9 mouse cellular contexts compared by ENCODE assay signal in genomic region chr7:19327782-19328181, GRCm38 (mm10). TPM values are rescaled to one million over a fixed set of nuclear protein-coding genes. Genes with fewer than 3 reads are reported as not detected.
DNase-seq lines count a peak whose midpoint lies in the region; ATAC-seq and TF ChIP-seq lines count a peak whose summit lies in the region.
"Had no signal": no experiment of that assay in that cellular context is flagged by ENCODE, and none has a peak within 500 bp of the region (broad histone marks: within the 10 kb centered on the region; RNA-seq: fewer than 3 reads in every experiment).

No protein-coding gene starts in this region.

- H3K9me3 ChIP-seq in lung, embryonic 15.5 days, result no peaks in the 10 kb centered on the region
- H3K9me3 ChIP-seq in hindbrain, embryonic 16.5 days (ENCODE audit: control insufficient read depth, low read length), result no peaks in the 10 kb centered on the region

- no peak for ATAC-seq in lung, embryonic 15.5 days (ENCODE audit: borderline replicate concordance, extremely low read depth, low FRiP score, low TSS enrichment)
- ATAC-seq in hindbrain, embryonic 16.5 days, result no peak

- peak overlapping the region; percentile 72; the same call in 1 of the 2 replicates for H3K4me3 ChIP-seq in gastrocnemius, adult 2 months
- H3K4me3 ChIP-seq in lung, embryonic 15.5 days, result no peak overlapping the region
- H3K4me3 ChIP-seq in hindbrain, embryonic 16.5 days (ENCODE audit: low read length), result no peak overlapping the region
- no peak overlapping the region for H3K4me3 ChIP-seq in olfactory bulb, adult 2 months (ENCODE audit: insufficient read depth, low read depth, low read length)

- TF ChIP-seq POLR2A in olfactory bulb, adult 2 months (IDR thresholded peaks at IDR 0.05; ENCODE audit: insufficient read depth, low read depth, low read length), result no peak

- H3K9ac ChIP-seq in lung, embryonic 15.5 days, result no peak overlapping the region
- H3K9ac ChIP-seq in hindbrain, embryonic 16.5 days (ENCODE audit: low read depth, low read length), result no peak overlapping the region

- H3K4me1 ChIP-seq in lung, embryonic 15.5 days, result peaks cover 26% of the 10 kb centered on the region
- H3K4me1 ChIP-seq in hindbrain, embryonic 16.5 days (ENCODE audit: control insufficient read depth, insufficient read depth, low read depth, low read length), result peaks cover 11% of the 10 kb centered on the region
- H3K4me1 ChIP-seq in olfactory bulb, adult 2 months (ENCODE audit: control insufficient read depth, insufficient read depth, low read length), result peaks cover 14% of the 10 kb centered on the region

- H3K27me3 ChIP-seq in lung, embryonic 15.5 days, result no peaks in the 10 kb centered on the region
- H3K27me3 ChIP-seq in hindbrain, embryonic 16.5 days (replicated peaks; ENCODE audit: control insufficient read depth, insufficient read depth, low read length), result no peaks in the 10 kb centered on the region

- 73% methylated on average over 5 of the region's 5 CpGs for WGBS in lung, embryonic 15.5 days
- WGBS in hindbrain, embryonic 16.5 days, result 80% methylated on average over 5 of the region's 5 CpGs
- 83% methylated on average over 5 of the region's 5 CpGs for WGBS in olfactory bulb, adult 2 months

- intact Hi-C loops in gastrocnemius, adult 2 months (cut with DNase I), result no loop called here

- peak overlapping the region; percentile 89 for H3K27ac ChIP-seq in gastrocnemius, adult 2 months
- H3K27ac ChIP-seq in lung, embryonic 15.5 days, result no peak overlapping the region
- no peak overlapping the region for H3K27ac ChIP-seq in hindbrain, embryonic 16.5 days (ENCODE audit: low read depth, low read length)
- H3K27ac ChIP-seq in olfactory bulb, adult 2 months (ENCODE audit: insufficient read depth, low read depth, low read length), result peak overlapping the region; percentile 57; the same call in 1 of the 2 replicates

- no peak for TF ChIP-seq CTCF in gastrocnemius, adult 2 months (IDR thresholded peaks at IDR 0.05)
- TF ChIP-seq CTCF in olfactory bulb, adult 2 months (IDR thresholded peaks at IDR 0.05; ENCODE audit: insufficient read depth, low read depth, low read length), result no peak

- no peak for DNase-seq in gastrocnemius, adult 2 months
- no peak for DNase-seq in gastrocnemius, postnatal 25 days
- DNase-seq in lung, postnatal 25 days (ENCODE audit: low spot score), result no peak
- DNase-seq in adipocyte (ENCODE audit: low spot score), result no peak
- no peak for DNase-seq in urinary bladder, postnatal 4 days (ENCODE audit: low spot score in 2 of 2)

- H3K4me2 ChIP-seq in lung, embryonic 15.5 days, result peak overlapping the region; percentile 73; the same call in 1 of the 2 replicates
- peak overlapping the region; percentile 68 for H3K4me2 ChIP-seq in hindbrain, embryonic 16.5 days (ENCODE audit: low read length)

- H3K36me3 ChIP-seq in lung, embryonic 15.5 days, result no peaks in the 10 kb centered on the region
- no peaks in the 10 kb centered on the region for H3K36me3 ChIP-seq in hindbrain, embryonic 16.5 days (ENCODE audit: control insufficient read depth, insufficient read depth, low read length)

RNA-seq across cellular contexts. Expression of gene Ercc1, which starts 16.8 kb away (rescaled TPM):
- 10 to 100 TPM; 28.1 to 30.4 TPM for total RNA-seq in gastrocnemius, adult 2 months (2021)
- total RNA-seq in gastrocnemius, postnatal 25 days (2021), result 10 to 100 TPM; 21.5 to 25.4 TPM
- polyA plus RNA-seq in lung, embryonic 15.5 days (2015; fragmentation: Nextera tagmentation; extraction: Ambion mirVana), result 86.4 and 88.6 TPM in 2 replicates
- 80.6 and 87.2 TPM in 2 replicates for polyA plus RNA-seq in hindbrain, embryonic 16.5 days (2015; fragmentation: Nextera tagmentation; extraction: Ambion mirVana)
- not detected in 2 replicates for polyA plus RNA-seq in olfactory bulb, adult 2 months (2012; ENCODE audit: insufficient read depth, insufficient read length, low replicate concordance, missing spikeins)

RNA-seq across cellular contexts. Expression of gene Fosb, which starts 17.9 kb away (rescaled TPM):
- under 1 TPM; 0.22 to 0.59 TPM for total RNA-seq in gastrocnemius, adult 2 months (2021)
- under 1 TPM; 0.43 to 0.64 TPM for total RNA-seq in gastrocnemius, postnatal 25 days (2021)
- polyA plus RNA-seq in lung, embryonic 15.5 days (2015; fragmentation: Nextera tagmentation; extraction: Ambion mirVana), result 0.24 and 0.26 TPM in 2 replicates
- 0.06 and 0.10 TPM in 2 replicates for polyA plus RNA-seq in hindbrain, embryonic 16.5 days (2015; fragmentation: Nextera tagmentation; extraction: Ambion mirVana)
- polyA plus RNA-seq in olfactory bulb, adult 2 months (2012; ENCODE audit: insufficient read depth, insufficient read length, low replicate concordance, missing spikeins), result not detected in 2 replicates

RNA-seq across cellular contexts. Expression of gene Cd3eap, which starts 31.5 kb away (rescaled TPM):
- 10 to 100 TPM; 11.4 to 11.5 TPM for total RNA-seq in gastrocnemius, adult 2 months (2021)
- total RNA-seq in gastrocnemius, postnatal 25 days (2021), result 10 to 100 TPM in 1 of 2 experiments, 1 to 10 TPM in 1; 8.5 to 10.1 TPM
- polyA plus RNA-seq in lung, embryonic 15.5 days (2015; fragmentation: Nextera tagmentation; extraction: Ambion mirVana), result 20.1 and 21.7 TPM in 2 replicates
- polyA plus RNA-seq in hindbrain, embryonic 16.5 days (2015; fragmentation: Nextera tagmentation; extraction: Ambion mirVana), result 23.1 and 23.6 TPM in 2 replicates
- polyA plus RNA-seq in olfactory bulb, adult 2 months (2012; ENCODE audit: insufficient read depth, insufficient read length, low replicate concordance, missing spikeins), result not detected in 2 replicates

RNA-seq across cellular contexts. Expression of gene Ppp1r13l, which starts 31.8 kb away (rescaled TPM):
- total RNA-seq in gastrocnemius, adult 2 months (2021), result 1 to 10 TPM; 2.1 to 4.9 TPM
- total RNA-seq in gastrocnemius, postnatal 25 days (2021), result 1 to 10 TPM; 2.6 TPM
- polyA plus RNA-seq in lung, embryonic 15.5 days (2015; fragmentation: Nextera tagmentation; extraction: Ambion mirVana), result 6.3 and 6.8 TPM in 2 replicates
- 1.5 and 1.9 TPM in 2 replicates for polyA plus RNA-seq in hindbrain, embryonic 16.5 days (2015; fragmentation: Nextera tagmentation; extraction: Ambion mirVana)
- not detected in 2 replicates for polyA plus RNA-seq in olfactory bulb, adult 2 months (2012; ENCODE audit: insufficient read depth, insufficient read length, low replicate concordance, missing spikeins)

RNA-seq across cellular contexts. Expression of gene Rtn2, which starts 45.4 kb away (rescaled TPM):
- total RNA-seq in gastrocnemius, adult 2 months (2021), result 1,000 to 10,000 TPM in 1 of 2 experiments, 100 to 1,000 TPM in 1; 987 to 1,150 TPM
- total RNA-seq in gastrocnemius, postnatal 25 days (2021), result 100 to 1,000 TPM; 943 to 950 TPM
- 10.6 and 11.4 TPM in 2 replicates for polyA plus RNA-seq in lung, embryonic 15.5 days (2015; fragmentation: Nextera tagmentation; extraction: Ambion mirVana)
- polyA plus RNA-seq in hindbrain, embryonic 16.5 days (2015; fragmentation: Nextera tagmentation; extraction: Ambion mirVana), result 124 and 126 TPM in 2 replicates
- polyA plus RNA-seq in olfactory bulb, adult 2 months (2012; ENCODE audit: insufficient read depth, insufficient read length, low replicate concordance, missing spikeins), result not detected in 2 replicates
- total RNA-seq: neutrophil, adult 5-6 weeks had no signal

Comparison
In these comparisons a context has a peak if more than half of its experiments do, and no peak if none do; other contexts are left out.
1. H3K27ac ChIP-seq: peak in gastrocnemius, adult 2 months (single experiment) and olfactory bulb, adult 2 months (single experiment); none in lung, embryonic 15.5 days (single experiment) and hindbrain, embryonic 16.5 days (single experiment).
2. RNA of gene Ercc1, which starts 16.8 kb away (polyA plus RNA-seq): 86.4 to 88.6 TPM in lung, embryonic 15.5 days and 80.6 to 87.2 TPM in hindbrain, embryonic 16.5 days; not detected in olfactory bulb, adult 2 months; every median in the first group is over 10 times any median in the second.
3. RNA of gene Cd3eap, which starts 31.5 kb away (polyA plus RNA-seq): 23.1 to 23.6 TPM in hindbrain, embryonic 16.5 days and 20.1 to 21.7 TPM in lung, embryonic 15.5 days; not detected in olfactory bulb, adult 2 months; every median in the first group is over 10 times any median in the second.